Mouse (Mus musculus) thymus, adult 2 months (tissue): Measurements from ENCODE around the gene Eml3.

Experiments
- CTCF ChIP-seq: fragments of 200-500 bp; IDR thresholded peaks from 2 replicates; pipeline ENCODE4 v1.5.1; 2012; ENCODE audit warnings: mild to moderate bottlenecking, control low read depth, low read length, moderate library complexity, borderline replicate concordance; ENCODE audit not compliant: control insufficient read depth, poor library complexity, insufficient read depth; ENCODE audit errors: extremely low read depth
- POLR2A ChIP-seq: fragments of 200-500 bp; IDR thresholded peaks from 2 replicates; pipeline ENCODE4 v1.6.1; 2012; ENCODE audit warnings: mild to moderate bottlenecking, low read length, control low read depth, moderate library complexity; ENCODE audit not compliant: control insufficient read depth, poor library complexity, insufficient read depth; ENCODE audit errors: extremely low read depth

DNA sequence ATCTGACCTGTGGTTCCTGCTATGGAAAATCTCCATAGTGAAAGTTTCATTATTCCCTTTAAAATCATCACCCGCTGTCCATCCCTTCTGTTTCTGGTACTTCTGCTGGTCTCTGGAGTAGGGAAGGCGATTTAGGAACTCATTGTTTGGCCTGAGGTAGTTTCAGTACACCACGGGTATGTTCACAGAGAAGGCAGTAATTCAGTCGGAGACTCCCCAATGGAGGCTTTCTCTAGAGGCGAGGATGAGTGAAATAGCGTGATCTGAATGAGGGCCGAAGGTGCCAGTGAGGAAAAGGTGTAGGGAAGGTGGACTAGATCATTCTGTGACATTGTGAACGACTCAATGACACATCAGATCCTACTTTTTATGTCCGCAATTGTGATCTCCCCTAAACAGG is 24.8 kb downstream of the Eml3 start:
- TF ChIP-seq CTCF (no peak), POLR2A (no peak)
